Comparison of ENCODE assay signal across 8 mouse cellular contexts in genomic region chr5:115300035-115300744, GRCm38 (mm10). TPM values are rescaled to one million over a fixed set of nuclear protein-coding genes. Genes with fewer than 3 reads are reported as not detected.
A peak's percentile ranks its signal among the peaks of the same experiment; 100 is the strongest.
DNase-seq lines count a peak whose midpoint lies in the region; ATAC-seq and TF ChIP-seq lines count a peak whose summit lies in the region.

No protein-coding gene starts in this region.

- DNase-seq in NIH3T3 (ENCODE audit: low read depth) = peak; percentile 91
- peak; percentile 79 for DNase-seq in heart, postnatal 0 days (ENCODE audit: low spot score)
- peak; percentile 76 to 83 for DNase-seq in kidney, postnatal 25 days
- peak; percentile 63 for DNase-seq in liver, postnatal 0 days
- DNase-seq in natural killer cell, adult 2 months (ENCODE audit: low spot score in 2 of 2) = no peak

- H3K4me3 ChIP-seq in forebrain, embryonic 12.5 days (replicated peaks) = peak overlapping the region; percentile 96
- peak overlapping the region; percentile 86 for H3K4me3 ChIP-seq in heart, postnatal 0 days (ENCODE audit: low read depth, low read length)
- peak overlapping the region; percentile 95 for H3K4me3 ChIP-seq in liver, postnatal 0 days (ENCODE audit: low read depth, low read length)

- peaks cover 33% of the 10 kb centered on the region for H3K4me1 ChIP-seq in forebrain, embryonic 12.5 days
- H3K4me1 ChIP-seq in heart, postnatal 0 days (ENCODE audit: control insufficient read depth, insufficient read depth) = 0 out of 2 replicates have a peak, but pooled peaks cover 8% of the 10 kb centered on the region
- peaks cover 18% of the 10 kb centered on the region for H3K4me1 ChIP-seq in liver, postnatal 0 days (ENCODE audit: insufficient read depth)

- TF ChIP-seq CTCF in heart, postnatal 0 days (IDR thresholded peaks at IDR 0.05; ENCODE audit: low read depth) = peak; percentile 44; the same call in 1 of the 2 replicates
- peak; percentile 53 for TF ChIP-seq CTCF in liver, postnatal 0 days (IDR thresholded peaks at IDR 0.05; ENCODE audit: low read depth)

- peak overlapping the region; percentile 67 for H3K4me2 ChIP-seq in forebrain, embryonic 12.5 days
- peak overlapping the region; percentile 77 for H3K4me2 ChIP-seq in heart, postnatal 0 days (ENCODE audit: low read depth, low read length)
- peak overlapping the region; percentile 99 for H3K4me2 ChIP-seq in liver, postnatal 0 days (ENCODE audit: low read depth, low read length)

- peaks cover 40% of the 10 kb centered on the region for H3K36me3 ChIP-seq in forebrain, embryonic 12.5 days (replicated peaks)
- peaks cover 34% of the 10 kb centered on the region for H3K36me3 ChIP-seq in heart, postnatal 0 days (replicated peaks; ENCODE audit: control insufficient read depth, insufficient read depth, low read length)
- peaks cover 30% of the 10 kb centered on the region for H3K36me3 ChIP-seq in liver, postnatal 0 days (replicated peaks; ENCODE audit: insufficient read depth, low read length)

- H3K27ac ChIP-seq in forebrain, embryonic 12.5 days = peak overlapping the region; percentile 94
- H3K27ac ChIP-seq in heart, postnatal 0 days (ENCODE audit: low read depth) = peak overlapping the region; percentile 82
- peak overlapping the region; percentile 92 for H3K27ac ChIP-seq in liver, postnatal 0 days (ENCODE audit: low read depth)

- H3K9me3 ChIP-seq in forebrain, embryonic 12.5 days = no peaks in the 10 kb centered on the region
- H3K9me3 ChIP-seq in heart, postnatal 0 days (replicated peaks; ENCODE audit: control insufficient read depth, low read length) = no peaks in the 10 kb centered on the region
- H3K9me3 ChIP-seq in liver, postnatal 0 days (ENCODE audit: low read length) = no peaks in the 10 kb centered on the region

- peaks cover 8% of the 10 kb centered on the region; the same call in 1 of the 2 replicates for H3K27me3 ChIP-seq in forebrain, embryonic 12.5 days
- no peaks in the 10 kb centered on the region for H3K27me3 ChIP-seq in heart, postnatal 0 days (ENCODE audit: control insufficient read depth, insufficient read depth, low read length)
- H3K27me3 ChIP-seq in liver, postnatal 0 days (ENCODE audit: insufficient read depth, low read length) = no peaks in the 10 kb centered on the region

- peak; percentile 61; the same call in 1 of the 2 replicates for ATAC-seq in cerebellum, adult (ENCODE audit: insufficient number of reproducible peaks, low FRiP score, low TSS enrichment)
- 0 out of 2 replicates have a peak, but pooled peaks have one; percentile 7 for ATAC-seq in forebrain, embryonic 12.5 days (ENCODE audit: low FRiP score)
- ATAC-seq in heart, postnatal 0 days (ENCODE audit: insufficient read depth, low read depth) = peak; percentile 8
- peak; percentile 35 for ATAC-seq in liver, postnatal 0 days
- peak; percentile 8; the same call in 1 of the 2 replicates for ATAC-seq in neutrophil, adult 5-6 weeks (ENCODE audit: extremely low read depth, insufficient number of reproducible peaks, low FRiP score, poor library complexity, severe bottlenecking)

- TF ChIP-seq EP300 in heart, postnatal 0 days (IDR thresholded peaks at IDR 0.05; ENCODE audit: low read depth) = no peak
- no peak for TF ChIP-seq EP300 in liver, postnatal 0 days (IDR thresholded peaks at IDR 0.05; ENCODE audit: low read depth)

- H3K9ac ChIP-seq in forebrain, embryonic 12.5 days = peak overlapping the region; percentile 83
- peak overlapping the region; percentile 71 for H3K9ac ChIP-seq in heart, postnatal 0 days (replicated peaks; ENCODE audit: low read depth, low read length)
- H3K9ac ChIP-seq in liver, postnatal 0 days (replicated peaks) = peak overlapping the region; percentile 91

- under 1% methylated on average over 46 of the region's 46 CpGs for WGBS in forebrain, embryonic 12.5 days
- under 1% methylated on average over 45 of the region's 46 CpGs for WGBS in heart, postnatal 0 days
- WGBS in liver, postnatal 0 days (ENCODE audit: insufficient replicate concordance) = under 1% methylated on average over 44 of the region's 46 CpGs

RNA-seq across cellular contexts. Expression of gene Dynll1, which starts 0.6 kb away (rescaled TPM):
- 1,436 and 1,463 TPM in 2 replicates for polyA plus RNA-seq in forebrain, embryonic 12.5 days (2016; fragmentation: Nextera tagmentation; extraction: Ambion mirVana)
- 164 and 224 TPM in 2 replicates for total RNA-seq in heart, postnatal 0 days (2014; rRNA removed; ENCODE audit: low replicate concordance)
- polyA plus RNA-seq in heart, postnatal 0 days (2015; fragmentation: Nextera tagmentation; extraction: Ambion mirVana) = 615 and 804 TPM in 2 replicates
- polyA plus RNA-seq in liver, postnatal 0 days (2015; fragmentation: Nextera tagmentation; extraction: Ambion mirVana) = 388 and 399 TPM in 2 replicates
- total RNA-seq in neutrophil, adult 5-6 weeks (2017) = 103 and 154 TPM in 2 replicates

RNA-seq across cellular contexts. Expression of gene Coq5, which starts 20.7 kb away (rescaled TPM):
- 54.3 and 57.1 TPM in 2 replicates for polyA plus RNA-seq in forebrain, embryonic 12.5 days (2016; fragmentation: Nextera tagmentation; extraction: Ambion mirVana)
- total RNA-seq in heart, postnatal 0 days (2014; rRNA removed; ENCODE audit: low replicate concordance) = 74.1 and 82.7 TPM in 2 replicates
- polyA plus RNA-seq in heart, postnatal 0 days (2015; fragmentation: Nextera tagmentation; extraction: Ambion mirVana) = 111 and 116 TPM in 2 replicates
- polyA plus RNA-seq in liver, postnatal 0 days (2015; fragmentation: Nextera tagmentation; extraction: Ambion mirVana) = 19.5 and 19.6 TPM in 2 replicates
- 24.8 and 32.2 TPM in 2 replicates for total RNA-seq in neutrophil, adult 5-6 weeks (2017)

RNA-seq across cellular contexts. Expression of gene Srsf9, which starts 26.8 kb away (rescaled TPM):
- 353 and 383 TPM in 2 replicates for polyA plus RNA-seq in forebrain, embryonic 12.5 days (2016; fragmentation: Nextera tagmentation; extraction: Ambion mirVana)
- 21.3 and 41.1 TPM in 2 replicates for total RNA-seq in heart, postnatal 0 days (2014; rRNA removed; ENCODE audit: low replicate concordance)
- 62.9 and 67.5 TPM in 2 replicates for polyA plus RNA-seq in heart, postnatal 0 days (2015; fragmentation: Nextera tagmentation; extraction: Ambion mirVana)
- 86.0 and 90.6 TPM in 2 replicates for polyA plus RNA-seq in liver, postnatal 0 days (2015; fragmentation: Nextera tagmentation; extraction: Ambion mirVana)
- 51.2 and 55.9 TPM in 2 replicates for total RNA-seq in neutrophil, adult 5-6 weeks (2017)

RNA-seq across cellular contexts. Expression of gene Rnf10, which starts 27.5 kb away (rescaled TPM):
- polyA plus RNA-seq in forebrain, embryonic 12.5 days (2016; fragmentation: Nextera tagmentation; extraction: Ambion mirVana) = 187 and 195 TPM in 2 replicates
- 76.0 and 82.4 TPM in 2 replicates for total RNA-seq in heart, postnatal 0 days (2014; rRNA removed; ENCODE audit: low replicate concordance)
- polyA plus RNA-seq in heart, postnatal 0 days (2015; fragmentation: Nextera tagmentation; extraction: Ambion mirVana) = 104 and 105 TPM in 2 replicates
- 75.4 and 78.4 TPM in 2 replicates for polyA plus RNA-seq in liver, postnatal 0 days (2015; fragmentation: Nextera tagmentation; extraction: Ambion mirVana)
- 161 and 173 TPM in 2 replicates for total RNA-seq in neutrophil, adult 5-6 weeks (2017)

RNA-seq across cellular contexts. Expression of gene Gatc, which starts 40.8 kb away (rescaled TPM):
- 41.5 and 42.1 TPM in 2 replicates for polyA plus RNA-seq in forebrain, embryonic 12.5 days (2016; fragmentation: Nextera tagmentation; extraction: Ambion mirVana)
- total RNA-seq in heart, postnatal 0 days (2014; rRNA removed; ENCODE audit: low replicate concordance) = 10.4 and 19.4 TPM in 2 replicates
- 14.8 and 15.1 TPM in 2 replicates for polyA plus RNA-seq in heart, postnatal 0 days (2015; fragmentation: Nextera tagmentation; extraction: Ambion mirVana)
- 11.7 and 12.1 TPM in 2 replicates for polyA plus RNA-seq in liver, postnatal 0 days (2015; fragmentation: Nextera tagmentation; extraction: Ambion mirVana)
- total RNA-seq in neutrophil, adult 5-6 weeks (2017) = 3.4 and 9.5 TPM in 2 replicates

Comparison
In these comparisons a context has a peak if more than half of its experiments do, and no peak if none do; other contexts are left out.
1. DNase-seq: peak in NIH3T3 (single experiment), heart, postnatal 0 days (single experiment), kidney, postnatal 25 days (2 of 2) and liver, postnatal 0 days (single experiment); none in natural killer cell, adult 2 months (0 of 2).
2. ATAC-seq: peak in every context shown above with its lines; median percentile 61 in cerebellum, adult; 35 in liver, postnatal 0 days; 8 in heart, postnatal 0 days; 8 in neutrophil, adult 5-6 weeks; 7 in forebrain, embryonic 12.5 days.
3. Peak in every context shown above with its lines, with median percentiles within 50 percentile points of each other: H3K27ac ChIP-seq, H3K4me2 ChIP-seq, H3K4me3 ChIP-seq and H3K9ac ChIP-seq.